Mouse (Mus musculus) cerebellum, adult 2 months (tissue): ENCODE measurements around the gene Spata1.

ENCODE experiments used
- CTCF ChIP-seq: fragments of 200-500 bp; IDR thresholded peaks from 2 replicates; pipeline ENCODE4 v1.5.1; 2011; ENCODE audit warnings: low read depth, mild to moderate bottlenecking, control low read depth, low read length, moderate library complexity, borderline replicate concordance; ENCODE audit not compliant: insufficient read depth
- POLR2A ChIP-seq: fragments of 200-500 bp; IDR thresholded peaks from 2 replicates; pipeline ENCODE4 v1.6.1; 2011; ENCODE audit warnings: low read length, control low read depth, borderline replicate concordance; ENCODE audit not compliant: insufficient read depth

DNA sequence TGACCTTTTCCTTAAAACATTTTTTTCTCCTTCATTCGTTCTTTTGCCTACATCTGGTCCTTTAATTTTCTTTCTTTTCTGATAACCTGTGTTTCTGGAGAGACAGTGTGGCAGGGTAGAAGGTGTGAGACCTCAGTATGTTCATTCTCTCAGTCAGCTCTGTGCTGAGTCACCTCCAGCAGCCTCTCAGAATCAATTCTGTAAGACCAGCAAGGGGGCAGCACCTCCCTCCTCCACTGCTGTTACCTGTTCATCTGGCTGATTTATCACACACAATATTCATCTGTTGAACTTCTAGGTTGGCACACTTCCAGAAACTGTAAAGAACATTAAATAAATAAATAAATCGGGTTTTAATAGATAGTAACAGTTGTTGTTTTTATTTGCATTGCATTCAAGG lies 36.6 kb downstream of the Spata1 start:
- no peak for TF ChIP-seq CTCF
- no peak for TF ChIP-seq POLR2A
